ENCODE assay signal across 11 mouse cellular contexts in the genomic region with DNA sequence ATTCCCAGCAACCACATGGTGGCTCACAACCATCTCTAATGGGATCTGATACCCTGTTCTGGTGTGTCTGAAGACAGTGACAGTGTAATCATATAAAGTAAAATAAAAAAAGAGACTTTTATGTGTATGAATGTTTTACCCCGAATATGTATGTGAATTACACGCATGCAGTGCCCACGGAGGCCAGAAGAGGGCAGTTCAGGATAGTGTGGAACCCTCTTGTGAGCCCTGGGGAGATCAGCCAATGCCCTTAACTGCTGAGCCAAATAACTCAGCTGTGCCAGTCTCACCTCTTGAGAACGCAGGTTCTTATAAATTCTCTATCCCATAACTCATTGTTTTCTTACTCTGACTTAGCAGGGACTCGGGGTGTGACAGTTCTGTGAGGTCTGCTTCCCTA. TPM values are rescaled to one million over a fixed set of nuclear protein-coding genes. Genes with fewer than 3 reads are reported as not detected.
A peak's percentile ranks its signal among the peaks of the same experiment; 100 is the strongest.
DNase-seq lines count a peak whose midpoint lies in the region; ATAC-seq and TF ChIP-seq lines count a peak whose summit lies in the region.
"Had no signal": no experiment of that assay in that cellular context is flagged by ENCODE, and none has a peak within 500 bp of the region (broad histone marks: within the 10 kb centered on the region; RNA-seq: fewer than 3 reads in every experiment).

No protein-coding gene starts in this region.

- peak; percentile 68 for TF ChIP-seq CTCF in forebrain, postnatal 0 days (IDR thresholded peaks at IDR 0.05; ENCODE audit: low read depth)
- TF ChIP-seq CTCF in lung, postnatal 0 days (IDR thresholded peaks at IDR 0.05) = peak; percentile 59
- TF ChIP-seq CTCF in cortical plate, adult 2 months (IDR thresholded peaks at IDR 0.05; ENCODE audit: extremely low read depth, insufficient read depth, low read length) = peak; percentile 61

- no peak overlapping the region for H3K27ac ChIP-seq in forebrain, postnatal 0 days (ENCODE audit: low read depth, low read length)
- no peak overlapping the region for H3K27ac ChIP-seq in forebrain, embryonic 16.5 days (ENCODE audit: low read length)
- no peak overlapping the region for H3K27ac ChIP-seq in lung, postnatal 0 days (ENCODE audit: low read length)
- no peak overlapping the region for H3K27ac ChIP-seq in cortical plate, adult 2 months (ENCODE audit: insufficient read depth, low read length)
- H3K27ac ChIP-seq: hindbrain, embryonic 14.5 days; lung, embryonic 15.5 days had no signal

- ATAC-seq in forebrain, postnatal 0 days = no peak
- no peak for ATAC-seq in forebrain, embryonic 16.5 days
- no peak for ATAC-seq in lung, postnatal 0 days

- intact Hi-C loops in gastrocnemius, postnatal 14 days (cut with DNase I; ENCODE audit: low total_unique reads) = no loop called here

- H3K9ac ChIP-seq in forebrain, postnatal 0 days = no peak overlapping the region
- no peak overlapping the region for H3K9ac ChIP-seq in forebrain, embryonic 16.5 days (replicated peaks; ENCODE audit: low read depth, low read length)
- H3K9ac ChIP-seq in lung, postnatal 0 days (replicated peaks; ENCODE audit: low read depth) = no peak overlapping the region
- H3K9ac ChIP-seq: hindbrain, embryonic 14.5 days; lung, embryonic 15.5 days had no signal

- H3K36me3 ChIP-seq in forebrain, postnatal 0 days (ENCODE audit: insufficient read depth) = peaks cover 49% of the 10 kb centered on the region
- H3K36me3 ChIP-seq in forebrain, embryonic 16.5 days (ENCODE audit: control insufficient read depth, insufficient read depth) = peaks cover 10% of the 10 kb centered on the region
- H3K36me3 ChIP-seq in lung, postnatal 0 days (ENCODE audit: insufficient read depth, low read length) = peaks cover 11% of the 10 kb centered on the region; the same call in 1 of the 2 replicates

- H3K9me3 ChIP-seq in forebrain, postnatal 0 days (ENCODE audit: low read length) = no peaks in the 10 kb centered on the region
- H3K9me3 ChIP-seq in forebrain, embryonic 16.5 days (ENCODE audit: control insufficient read depth, low read length) = no peaks in the 10 kb centered on the region
- H3K9me3 ChIP-seq in lung, postnatal 0 days (ENCODE audit: low read length) = no peaks in the 10 kb centered on the region
- H3K9me3 ChIP-seq: lung, embryonic 15.5 days had no signal

- no peak overlapping the region for H3K4me2 ChIP-seq in forebrain, postnatal 0 days (ENCODE audit: low read depth)
- no peak overlapping the region for H3K4me2 ChIP-seq in forebrain, embryonic 16.5 days (ENCODE audit: low read length)
- H3K4me2 ChIP-seq in lung, postnatal 0 days (replicated peaks; ENCODE audit: low read depth, low read length) = no peak overlapping the region
- H3K4me2 ChIP-seq: hindbrain, embryonic 14.5 days; lung, embryonic 15.5 days had no signal

- DNase-seq in forebrain, postnatal 0 days = peak; percentile 65
- no peak for DNase-seq in lung, postnatal 0 days (ENCODE audit: low spot score)
- DNase-seq in lung, adult 18-20 months = no peak
- DNase-seq in thymus, postnatal 0 days (ENCODE audit: low spot score) = peak; percentile 31
- DNase-seq in gastrocnemius, postnatal 14 days = no peak
- no peak for DNase-seq in urinary bladder, adult 18-20 months (ENCODE audit: low spot score in 2 of 2)

- H3K4me3 ChIP-seq in forebrain, postnatal 0 days (ENCODE audit: low read depth, low read length) = no peak overlapping the region
- no peak overlapping the region for H3K4me3 ChIP-seq in forebrain, embryonic 16.5 days (replicated peaks; ENCODE audit: low read length)
- H3K4me3 ChIP-seq in lung, postnatal 0 days (ENCODE audit: low read depth, low read length) = no peak overlapping the region
- no peak overlapping the region for H3K4me3 ChIP-seq in cortical plate, adult 2 months (ENCODE audit: insufficient read depth, low read length)
- H3K4me3 ChIP-seq: erythroblast, embryonic 14.5 days; lung, embryonic 15.5 days had no signal

- no peaks in the 10 kb centered on the region for H3K4me1 ChIP-seq in forebrain, postnatal 0 days (ENCODE audit: insufficient read depth)
- no peaks in the 10 kb centered on the region for H3K4me1 ChIP-seq in forebrain, embryonic 16.5 days (replicated peaks; ENCODE audit: control insufficient read depth, insufficient read depth, low read length)
- no peaks in the 10 kb centered on the region; the same call in 1 of the 2 replicates for H3K4me1 ChIP-seq in lung, postnatal 0 days (ENCODE audit: insufficient read depth, low read depth, low read length)
- peaks cover 6% of the 10 kb centered on the region for H3K4me1 ChIP-seq in cortical plate, adult 2 months (ENCODE audit: control insufficient read depth, insufficient read depth, low read length)
- H3K4me1 ChIP-seq: lung, embryonic 15.5 days had no signal

- no peaks in the 10 kb centered on the region for H3K27me3 ChIP-seq in forebrain, postnatal 0 days (ENCODE audit: insufficient read depth, low read length)
- H3K27me3 ChIP-seq in forebrain, embryonic 16.5 days (replicated peaks; ENCODE audit: control insufficient read depth, insufficient read depth, low read length) = no peaks in the 10 kb centered on the region
- no peaks in the 10 kb centered on the region for H3K27me3 ChIP-seq in lung, postnatal 0 days (replicated peaks; ENCODE audit: insufficient read depth, low read length)
- H3K27me3 ChIP-seq: lung, embryonic 15.5 days had no signal

- WGBS in forebrain, postnatal 0 days = 68% methylated on average over 5 of the region's 5 CpGs
- 72% methylated on average over 5 of the region's 5 CpGs for WGBS in forebrain, embryonic 16.5 days
- 66% methylated on average over 5 of the region's 5 CpGs for WGBS in lung, postnatal 0 days

- TF ChIP-seq EP300 in lung, postnatal 0 days (IDR thresholded peaks at IDR 0.05) = no peak

- TF ChIP-seq POLR2A in cortical plate, adult 2 months (IDR thresholded peaks at IDR 0.05; ENCODE audit: extremely low read depth, insufficient read depth, low read length) = no peak

RNA-seq across cellular contexts. Expression of a gene that starts 12.9 kb away (rescaled TPM):
- 32.2 and 48.9 TPM in 2 replicates for total RNA-seq in forebrain, postnatal 0 days (2014; rRNA removed)
- polyA plus RNA-seq in forebrain, postnatal 0 days (2015; fragmentation: Nextera tagmentation; extraction: Ambion mirVana) = 5.1 and 7.8 TPM in 2 replicates
- 8.4 and 9.1 TPM in 2 replicates for polyA plus RNA-seq in forebrain, embryonic 16.5 days (2015; fragmentation: Nextera tagmentation; extraction: Ambion mirVana)
- not detected in 2 replicates for polyA plus RNA-seq in lung, postnatal 0 days (2015; fragmentation: Nextera tagmentation; extraction: Ambion mirVana)
- 31.5 and 36.1 TPM in 2 replicates for polyA plus RNA-seq in cortical plate, adult 2 months (2012; rRNA removed)
- 0.04 TPM in 1 of 2 replicates, not detected in the other for polyA plus RNA-seq in thymus, postnatal 0 days (2015; fragmentation: Nextera tagmentation; extraction: Ambion mirVana)
- total RNA-seq in gastrocnemius, postnatal 14 days (2021) = under 1 TPM; 0.11 to 0.18 TPM
- polyA plus RNA-seq: erythroblast, embryonic 14.5 days had no signal

RNA-seq across cellular contexts. Expression of a gene that starts 43.0 kb away (rescaled TPM):
- 90.9 and 116 TPM in 2 replicates for total RNA-seq in forebrain, postnatal 0 days (2014; rRNA removed)
- polyA plus RNA-seq in forebrain, postnatal 0 days (2015; fragmentation: Nextera tagmentation; extraction: Ambion mirVana) = 83.8 and 97.9 TPM in 2 replicates
- 96.0 and 98.9 TPM in 2 replicates for polyA plus RNA-seq in forebrain, embryonic 16.5 days (2015; fragmentation: Nextera tagmentation; extraction: Ambion mirVana)
- polyA plus RNA-seq in lung, postnatal 0 days (2015; fragmentation: Nextera tagmentation; extraction: Ambion mirVana) = 20.0 and 25.9 TPM in 2 replicates
- 51.5 and 51.8 TPM in 2 replicates for polyA plus RNA-seq in cortical plate, adult 2 months (2012; rRNA removed)
- polyA plus RNA-seq in thymus, postnatal 0 days (2015; fragmentation: Nextera tagmentation; extraction: Ambion mirVana) = 31.3 and 32.7 TPM in 2 replicates
- total RNA-seq in gastrocnemius, postnatal 14 days (2021) = 1 to 10 TPM; 2.0 to 4.6 TPM

Comparison
In these comparisons a context has a peak if more than half of its experiments do, and no peak if none do; other contexts are left out.
1. DNase-seq: peak in forebrain, postnatal 0 days (single experiment) and thymus, postnatal 0 days (single experiment); none in lung, postnatal 0 days (single experiment), lung, adult 18-20 months (0 of 2), gastrocnemius, postnatal 14 days (single experiment) and urinary bladder, adult 18-20 months (0 of 2).
2. Peak in every context shown above with its lines, with median percentiles within 50 percentile points of each other: CTCF ChIP-seq.